Mouse (Mus musculus) regulatory T cell (primary cell): Measurements from ENCODE around the gene Icosl.
"Not testable (repeated sequence)": the region's sequence is repeated elsewhere in the genome, so short reads cannot be mapped to it uniquely, and the experiment has no call there.

Experiments used
- in situ Hi-C: fragments of 300-600 bp; cut with MboI, MseI; formaldehyde crosslinking; loops from one replicate; pipeline ENCODE4 v1.15.1; 2025; ENCODE audit warnings: high pct_unique_total_duplicates

Icosl gene

GRCm38 (mm10) chr10:78069101-78070011, at the start of gene Icosl:
Gene Icosl (plus strand): TSS chr10:78069302.
- in situ Hi-C loops, result no loop called here

GRCm38 (mm10) chr10:78019984-78020383, 49.1 kb upstream of the Icosl start:
- in situ Hi-C loops, result not testable (repeated sequence)

GRCm38 (mm10) chr10:78025453-78025852, 43.6 kb upstream of the Icosl start:
- in situ Hi-C loops, result not testable (repeated sequence)

- in situ Hi-C loops, result no loop called here
Observed at GRCm38 (mm10) chr10:78028129-78028528, 41.0 kb upstream of the Icosl start.

GRCm38 (mm10) chr10:78029080-78029479, 40.0 kb upstream of the Icosl start:
- in situ Hi-C loops, result no loop called here

GRCm38 (mm10) chr10:78031987-78032386, 37.1 kb upstream of the Icosl start:
- in situ Hi-C loops, result loop anchor here (5.0 kb wide), 1 partner anchor 130 kb away; no protein-coding TSS in a partner anchor

- in situ Hi-C loops, result no loop called here
Observed at GRCm38 (mm10) chr10:78037139-78037538, 32.0 kb upstream of the Icosl start.

- in situ Hi-C loops, result no loop called here
Observed at GRCm38 (mm10) chr10:78041647-78042046, 27.5 kb upstream of the Icosl start, which contains the start of gene Dnmt3l. Gene Dnmt3l (plus strand): TSS chr10:78041947.

GRCm38 (mm10) chr10:78042096-78042495, 27.0 kb upstream of the Icosl start:
- in situ Hi-C loops, result no loop called here

- in situ Hi-C loops, result no loop called here
Observed at GRCm38 (mm10) chr10:78042697-78043405, 26.3 kb upstream of the Icosl start.

- in situ Hi-C loops, result no loop called here
Observed at GRCm38 (mm10) chr10:78043406-78043836, 25.7 kb upstream of the Icosl start, which contains the start of gene Aire. Gene Aire (minus strand): TSS chr10:78043610.

GRCm38 (mm10) chr10:78044531-78044930, 24.6 kb upstream of the Icosl start:
- in situ Hi-C loops, result no loop called here

- in situ Hi-C loops, result no loop called here
Observed at GRCm38 (mm10) chr10:78046388-78046787, 22.7 kb upstream of the Icosl start.

- in situ Hi-C loops, result no loop called here
Observed at GRCm38 (mm10) chr10:78048061-78048730, 20.9 kb upstream of the Icosl start.

GRCm38 (mm10) chr10:78049519-78050035, 19.5 kb upstream of the Icosl start:
- in situ Hi-C loops, result loop anchor here (10.0 kb wide), 1 partner anchor 335 kb away; no protein-coding TSS in a partner anchor

GRCm38 (mm10) chr10:78054633-78055565, 14.2 kb upstream of the Icosl start:
- in situ Hi-C loops, result loop anchor here (10.0 kb wide), 1 partner anchor 330 kb away; no protein-coding TSS in a partner anchor

GRCm38 (mm10) chr10:78057056-78057455, 12.0 kb upstream of the Icosl start:
- in situ Hi-C loops, result loop anchor here (10.0 kb wide), 1 partner anchor 328 kb away; no protein-coding TSS in a partner anchor

- in situ Hi-C loops, result no loop called here
Observed at GRCm38 (mm10) chr10:78063122-78063521, 6.0 kb upstream of the Icosl start.

- in situ Hi-C loops, result no loop called here
Observed at GRCm38 (mm10) chr10:78067226-78067625, 1.9 kb upstream of the Icosl start.

GRCm38 (mm10) chr10:78068541-78068940, 561 bp upstream of the Icosl start:
- in situ Hi-C loops, result no loop called here
